Mouse (Mus musculus) heart, embryonic 16.5 days (tissue): ENCODE measurements around the gene Ntf3. TPM values are rescaled to one million over a fixed set of nuclear protein-coding genes. Genes with fewer than 3 reads are reported as not detected.

ENCODE experiments used
- ATAC-seq: fragments of 200-750 bp; cut with Nextera tagmentation; replicated peaks from 2 replicates; pipeline ENCODE4 v1.8.0; 2017; ENCODE audit warnings: moderate number of reproducible peaks; ENCODE audit not compliant: insufficient read depth, low FRiP score; ENCODE audit errors: extremely low read depth
- H3K27ac ChIP-seq: fragments of 300-500 bp; sonication (generic); 2 replicates; pipeline ENCODE4 v1.5.1; 2014; ENCODE audit warnings: mild to moderate bottlenecking, low read length, control low read depth, moderate library complexity
- H3K27me3 ChIP-seq: fragments of 300-500 bp; sonication (generic); 2 replicates; pipeline ENCODE4 v1.6.1; 2014; ENCODE audit warnings: low read length, mixed read lengths; ENCODE audit not compliant: control insufficient read depth, insufficient read depth
- H3K36me3 ChIP-seq: fragments of 300-500 bp; sonication (generic); 2 replicates; pipeline ENCODE4 v1.6.1; 2014; ENCODE audit not compliant: control insufficient read depth, insufficient read depth
- H3K4me1 ChIP-seq: fragments of 300-500 bp; sonication (generic); 2 replicates; pipeline ENCODE4 v1.6.1; 2014; ENCODE audit warnings: low read length, mixed read lengths; ENCODE audit not compliant: control insufficient read depth, insufficient read depth
- H3K4me2 ChIP-seq: fragments of 300-500 bp; sonication (generic); 2 replicates; pipeline ENCODE4 v1.6.1; 2014; ENCODE audit warnings: low read depth, mild to moderate bottlenecking, control low read depth, low read length
- H3K4me3 ChIP-seq: fragments of 300-500 bp; sonication (generic); 2 replicates; pipeline ENCODE4 v1.5.1; 2014; ENCODE audit warnings: mild to moderate bottlenecking, control low read depth, low read length
- H3K9ac ChIP-seq: fragments of 300-500 bp; sonication (generic); 2 replicates; pipeline ENCODE4 v1.6.1; 2014; ENCODE audit warnings: low read length, control low read depth
- H3K9me3 ChIP-seq: fragments of 300-500 bp; sonication (generic); replicated peaks from 2 replicates; pipeline ENCODE4 v1.6.1; 2016; ENCODE audit warnings: low read length; ENCODE audit not compliant: control insufficient read depth
- WGBS: fragments of 180-500 bp; shearing (Covaris S2); extraction: QIAGEN DNeasy Blood & Tissue Kit; methylation state at CpG from one replicate; pipeline ENCODE4 v1.1.7; 2014; 5-methylcytosine and 5-hydroxymethylcytosine counted together
- polyA plus RNA-seq: library from polyadenylated mRNA; unstranded; fragments of >200 nt; fragmentation: Nextera tagmentation; extraction: Ambion mirVana; gene quantifications from 2 replicates; pipeline ENCODE4 v1.2.1, GENCODE M21; 2015

Gene Ntf3
- polyA plus RNA-seq, result 6.6 and 8.3 TPM in 2 replicates

- H3K4me1 ChIP-seq, result peaks cover 35% of the 10 kb centered on the region
- no peak for ATAC-seq
- peak within 1 kb of the TSS; percentile 82 for H3K4me2 ChIP-seq
- peaks cover 19% of the 10 kb centered on the region for H3K27me3 ChIP-seq
- under 1% methylated on average over 27 of the region's 27 CpGs for WGBS
- no peaks in the 10 kb centered on the region for H3K9me3 ChIP-seq
- no peaks in the 10 kb centered on the region for H3K36me3 ChIP-seq
- peak within 1 kb of the TSS; percentile 62 for H3K9ac ChIP-seq
- H3K27ac ChIP-seq, result no peak within 1 kb of the TSS
- peak within 1 kb of the TSS; percentile 47 for H3K4me3 ChIP-seq
Measured at GRCm38 (mm10) chr6:126166548-126167207, at the start of gene Ntf3. Ntf3 (minus strand) TSS chr6:126166910.

GRCm38 (mm10) chr6:126213330-126213729, 46.6 kb upstream of the Ntf3 start:
- no peak for ATAC-seq
- H3K27me3 ChIP-seq, result no peaks in the 10 kb centered on the region
- H3K27ac ChIP-seq, result no peak overlapping the region
- no peak overlapping the region for H3K4me2 ChIP-seq
- H3K9me3 ChIP-seq, result no peaks in the 10 kb centered on the region
- no peaks in the 10 kb centered on the region for H3K36me3 ChIP-seq
- 71% methylated on average over 5 of the region's 5 CpGs for WGBS
- H3K4me3 ChIP-seq, result no peak overlapping the region
- no peak overlapping the region for H3K9ac ChIP-seq
- H3K4me1 ChIP-seq, result no peaks in the 10 kb centered on the region

- Histone ChIP-seq H3K4me3 (no peak overlapping the region), H3K9ac (no peak overlapping the region), H3K4me2 (no peak overlapping the region), H3K27me3 (no peaks in the 10 kb centered on the region), H3K9me3 (no peaks in the 10 kb centered on the region), H3K4me1 (peaks cover 11% of the 10 kb centered on the region), H3K36me3 (no peaks in the 10 kb centered on the region), H3K27ac (no peak overlapping the region)
- ATAC-seq, result no peak
- 78% methylated on average over 4 of the region's 4 CpGs for WGBS
Measured at GRCm38 (mm10) chr6:126203366-126203765, 36.7 kb upstream of the Ntf3 start.

- Histone ChIP-seq H3K9ac (no peak overlapping the region), H3K9me3 (no peaks in the 10 kb centered on the region), H3K36me3 (no peaks in the 10 kb centered on the region), H3K4me2 (no peak overlapping the region), H3K27me3 (no peaks in the 10 kb centered on the region), H3K4me1 (peaks cover 11% of the 10 kb centered on the region), H3K27ac (no peak overlapping the region), H3K4me3 (no peak overlapping the region)
- WGBS, result 37% methylated on average over 7 of the region's 7 CpGs
- ATAC-seq, result peak; percentile 69
Measured at GRCm38 (mm10) chr6:126202959-126203358, 36.2 kb upstream of the Ntf3 start.

- WGBS, result 85% methylated on average over 2 of the region's 2 CpGs
Measured at GRCm38 (mm10) chr6:126201721-126202120, 35.0 kb upstream of the Ntf3 start.

GRCm38 (mm10) chr6:126199916-126200315, 33.2 kb upstream of the Ntf3 start:
- no peak overlapping the region for H3K4me2 ChIP-seq
- no peak for ATAC-seq
- H3K27me3 ChIP-seq, result no peaks in the 10 kb centered on the region
- H3K4me3 ChIP-seq, result no peak overlapping the region
- 64% methylated on average over 2 of the region's 2 CpGs for WGBS
- H3K4me1 ChIP-seq, result peaks cover 11% of the 10 kb centered on the region
- H3K9ac ChIP-seq, result no peak overlapping the region
- no peaks in the 10 kb centered on the region for H3K9me3 ChIP-seq
- no peak overlapping the region for H3K27ac ChIP-seq
- H3K36me3 ChIP-seq, result no peaks in the 10 kb centered on the region

More at GRCm38 (mm10) chr6:126201721-126202120, 35.0 kb upstream of the Ntf3 start:
- Histone ChIP-seq H3K4me3 (no peak overlapping the region), H3K36me3 (no peaks in the 10 kb centered on the region), H3K9ac (no peak overlapping the region), H3K27me3 (no peaks in the 10 kb centered on the region), H3K9me3 (no peaks in the 10 kb centered on the region), H3K4me1 (peaks cover 11% of the 10 kb centered on the region), H3K27ac (no peak overlapping the region), H3K4me2 (no peak overlapping the region)
- ATAC-seq, result no peak

GRCm38 (mm10) chr6:126194760-126195159, 28.1 kb upstream of the Ntf3 start:
- Histone ChIP-seq H3K27ac (no peak overlapping the region), H3K27me3 (no peaks in the 10 kb centered on the region), H3K9me3 (no peaks in the 10 kb centered on the region), H3K9ac (no peak overlapping the region), H3K4me2 (no peak overlapping the region), H3K4me1 (no peaks in the 10 kb centered on the region), H3K4me3 (no peak overlapping the region), H3K36me3 (no peaks in the 10 kb centered on the region)
- WGBS, result 63% methylated on average over 4 of the region's 4 CpGs
- ATAC-seq, result no peak

- WGBS, result 64% methylated on average over 10 of the region's 10 CpGs
- no peaks in the 10 kb centered on the region for H3K27me3 ChIP-seq
- H3K36me3 ChIP-seq, result no peaks in the 10 kb centered on the region
- ATAC-seq, result peak; percentile 77
- 0 out of 2 replicates have a peak, but pooled peaks cover 4% of the 10 kb centered on the region for H3K9me3 ChIP-seq
- no peak overlapping the region for H3K27ac ChIP-seq
- no peak overlapping the region for H3K4me2 ChIP-seq
- H3K4me3 ChIP-seq, result no peak overlapping the region
- H3K4me1 ChIP-seq, result no peaks in the 10 kb centered on the region
- no peak overlapping the region for H3K9ac ChIP-seq
Measured at GRCm38 (mm10) chr6:126190218-126190871, 23.6 kb upstream of the Ntf3 start.

GRCm38 (mm10) chr6:126187400-126187799, 20.7 kb upstream of the Ntf3 start:
- WGBS, result 64% methylated on average over 8 of the region's 8 CpGs
- no peak for ATAC-seq
- H3K27ac ChIP-seq, result no peak overlapping the region
- no peaks in the 10 kb centered on the region for H3K27me3 ChIP-seq
- no peaks in the 10 kb centered on the region for H3K36me3 ChIP-seq
- 0 out of 2 replicates have a peak, but pooled peaks cover 4% of the 10 kb centered on the region for H3K9me3 ChIP-seq
- no peaks in the 10 kb centered on the region for H3K4me1 ChIP-seq
- no peak overlapping the region for H3K4me2 ChIP-seq
- no peak overlapping the region for H3K4me3 ChIP-seq
- no peak overlapping the region for H3K9ac ChIP-seq
